Mouse (Mus musculus): ENCODE measurements around the gene Cluh.

GRCm38 (mm10) chr11:74668466-74668865, 19.2 kb downstream of the Cluh start:
- TF ChIP-seq POLR2A (IDR thresholded peaks at IDR 0.05; ENCODE audit: insufficient read depth, low read depth, low read length) (no peak), CTCF (IDR thresholded peaks at IDR 0.05) (no peak)
